Mouse (Mus musculus): ENCODE measurements at regions not wholly inside any gene's neighbourhood (a gene's known extent, or its start where the extent isn't known, plus 50 kb on each side); places are given as distances from the start of the nearest gene placed in this dataset.

DNA sequence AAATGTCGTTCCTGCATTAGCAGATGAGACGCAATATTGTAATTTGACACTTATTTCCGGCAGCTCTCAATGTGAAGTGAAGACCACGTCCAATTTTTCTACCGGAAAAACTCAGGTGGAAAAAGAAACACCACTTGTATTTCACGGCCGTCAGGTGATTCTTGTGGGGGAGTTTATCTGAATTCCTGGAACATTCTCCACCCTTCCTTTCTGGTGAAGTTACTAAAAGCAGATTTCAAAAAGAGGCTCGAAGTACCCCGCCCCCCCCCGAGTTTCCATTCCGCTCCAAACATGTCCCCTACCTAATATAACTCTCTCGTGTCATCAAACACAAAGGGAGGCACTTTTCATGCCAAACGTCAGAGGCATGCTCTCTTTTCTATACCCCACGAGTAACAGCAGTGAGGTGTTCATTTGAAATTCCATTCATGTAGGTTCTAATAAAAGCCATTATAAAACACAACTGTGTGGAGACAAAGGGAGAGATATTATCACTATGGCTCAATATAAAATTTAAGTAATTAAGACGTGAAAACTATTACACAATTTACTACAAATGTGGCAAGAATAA, 281.5 kb downstream of the Vrk1 start:
- no peak overlapping the region for H3K4me2 ChIP-seq (ENCODE audit: low read length)
- ATAC-seq (ENCODE audit: insufficient number of reproducible peaks, insufficient read depth, low FRiP score, low read depth), result no peak
- no peak overlapping the region for H3K9ac ChIP-seq (ENCODE audit: low read length)
- H3K4me1 ChIP-seq (ENCODE audit: control insufficient read depth in 2 of 2, insufficient read depth in 2 of 2, low read length in 2 of 2), result no peaks in the 10 kb centered on the region; a peak in 1 of 4 replicates
- 61% methylated on average over 15 of the region's 15 CpGs for WGBS
- H3K9me3 ChIP-seq (ENCODE audit: control insufficient read depth, low read length), result no peaks in the 10 kb centered on the region
- no peak overlapping the region for H3K27ac ChIP-seq (replicated peaks in 1 of 2; ENCODE audit: control insufficient read depth in 1 of 2, insufficient read depth in 1 of 2, low read depth in 2 of 2, low read length in 2 of 2)
- H3K27me3 ChIP-seq (ENCODE audit: control insufficient read depth, insufficient read depth, low read length), result no peaks in the 10 kb centered on the region
- no peak overlapping the region for H3K4me3 ChIP-seq (ENCODE audit: control insufficient read depth in 1 of 2, insufficient read depth in 1 of 2, low read depth in 1 of 2, low read length in 2 of 2)
- no peaks in the 10 kb centered on the region for H3K36me3 ChIP-seq (ENCODE audit: control insufficient read depth, insufficient read depth, low read length)

DNA sequence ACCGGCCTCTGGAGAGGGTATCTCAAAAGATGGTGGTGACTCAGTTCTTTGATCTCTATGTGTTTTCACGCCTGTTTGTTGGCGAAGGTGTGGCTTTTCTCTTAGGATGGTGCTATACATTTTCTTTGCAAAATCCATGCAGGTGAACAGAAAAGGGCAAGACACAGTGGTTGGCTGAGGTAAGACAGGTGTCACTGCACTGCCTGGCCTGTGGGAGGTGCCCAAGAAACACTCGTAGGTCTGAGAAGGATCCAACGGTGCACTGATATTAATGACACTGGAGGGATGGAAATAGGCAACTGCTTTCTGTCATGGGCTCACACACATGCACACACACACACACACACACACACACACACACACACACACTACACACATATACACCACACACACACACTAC, 283.1 kb downstream of the Vrk1 start:
- ATAC-seq (ENCODE audit: insufficient number of reproducible peaks, insufficient read depth, low FRiP score, low read depth), result no peak
- Histone ChIP-seq H3K9ac (ENCODE audit: low read length) (no peak overlapping the region), H3K4me3 (ENCODE audit: control insufficient read depth in 1 of 2, insufficient read depth in 1 of 2, low read depth in 1 of 2, low read length in 2 of 2) (no peak overlapping the region), H3K4me2 (ENCODE audit: low read length) (no peak overlapping the region), H3K4me1 (ENCODE audit: control insufficient read depth in 2 of 2, insufficient read depth in 2 of 2, low read length in 2 of 2) (no peaks in the 10 kb centered on the region; a peak in 1 of 4 replicates), H3K9me3 (ENCODE audit: control insufficient read depth, low read length) (no peaks in the 10 kb centered on the region), H3K27me3 (ENCODE audit: control insufficient read depth, insufficient read depth, low read length) (no peaks in the 10 kb centered on the region), H3K27ac (replicated peaks in 1 of 2; ENCODE audit: control insufficient read depth in 1 of 2, insufficient read depth in 1 of 2, low read depth in 2 of 2, low read length in 2 of 2) (no peak overlapping the region), H3K36me3 (ENCODE audit: control insufficient read depth, insufficient read depth, low read length) (no peaks in the 10 kb centered on the region)
- 61% methylated on average over 5 of the region's 5 CpGs for WGBS

GRCm38 (mm10) chr12:106295596-106295995, 285.6 kb downstream of the Vrk1 start:
- no peaks in the 10 kb centered on the region for H3K36me3 ChIP-seq (ENCODE audit: control insufficient read depth, insufficient read depth, low read length)
- H3K4me3 ChIP-seq (ENCODE audit: control insufficient read depth in 1 of 2, insufficient read depth in 1 of 2, low read depth in 1 of 2, low read length in 2 of 2), result no peak overlapping the region
- no peak overlapping the region for H3K27ac ChIP-seq (replicated peaks in 1 of 2; ENCODE audit: control insufficient read depth in 1 of 2, insufficient read depth in 1 of 2, low read depth in 2 of 2, low read length in 2 of 2)
- H3K27me3 ChIP-seq (ENCODE audit: control insufficient read depth, insufficient read depth, low read length), result no peaks in the 10 kb centered on the region
- no peaks in the 10 kb centered on the region; a peak in 1 of 4 replicates for H3K4me1 ChIP-seq (ENCODE audit: control insufficient read depth in 2 of 2, insufficient read depth in 2 of 2, low read length in 2 of 2)
- no peak for ATAC-seq (ENCODE audit: insufficient number of reproducible peaks, insufficient read depth, low FRiP score, low read depth)
- 52% methylated on average over 7 of the region's 7 CpGs for WGBS
- no peak overlapping the region for H3K9ac ChIP-seq (ENCODE audit: low read length)
- no peaks in the 10 kb centered on the region for H3K9me3 ChIP-seq (ENCODE audit: control insufficient read depth, low read length)
- no peak overlapping the region for H3K4me2 ChIP-seq (ENCODE audit: low read length)

GRCm38 (mm10) chr12:106302617-106303016, 292.6 kb downstream of the Vrk1 start:
- no peak overlapping the region for H3K4me3 ChIP-seq (ENCODE audit: control insufficient read depth in 1 of 2, insufficient read depth in 1 of 2, low read depth in 1 of 2, low read length in 2 of 2)
- no peaks in the 10 kb centered on the region for H3K4me1 ChIP-seq (ENCODE audit: control insufficient read depth in 2 of 2, insufficient read depth in 2 of 2, low read length in 2 of 2)
- H3K9me3 ChIP-seq (ENCODE audit: control insufficient read depth, low read length), result no peaks in the 10 kb centered on the region
- no peak for ATAC-seq (ENCODE audit: insufficient number of reproducible peaks, insufficient read depth, low FRiP score, low read depth)
- H3K9ac ChIP-seq (ENCODE audit: low read length), result no peak overlapping the region
- no peaks in the 10 kb centered on the region for H3K36me3 ChIP-seq (ENCODE audit: control insufficient read depth, insufficient read depth, low read length)
- H3K27me3 ChIP-seq (ENCODE audit: control insufficient read depth, insufficient read depth, low read length), result peaks cover 7% of the 10 kb centered on the region; the same call in 1 of the 2 replicates
- whole genome bisulfite sequencing, result 42% methylated on average over 8 of the region's 8 CpGs
- H3K4me2 ChIP-seq (ENCODE audit: low read length), result no peak overlapping the region
- H3K27ac ChIP-seq (replicated peaks in 1 of 2; ENCODE audit: control insufficient read depth in 1 of 2, insufficient read depth in 1 of 2, low read depth in 2 of 2, low read length in 2 of 2), result no peak overlapping the region

DNA sequence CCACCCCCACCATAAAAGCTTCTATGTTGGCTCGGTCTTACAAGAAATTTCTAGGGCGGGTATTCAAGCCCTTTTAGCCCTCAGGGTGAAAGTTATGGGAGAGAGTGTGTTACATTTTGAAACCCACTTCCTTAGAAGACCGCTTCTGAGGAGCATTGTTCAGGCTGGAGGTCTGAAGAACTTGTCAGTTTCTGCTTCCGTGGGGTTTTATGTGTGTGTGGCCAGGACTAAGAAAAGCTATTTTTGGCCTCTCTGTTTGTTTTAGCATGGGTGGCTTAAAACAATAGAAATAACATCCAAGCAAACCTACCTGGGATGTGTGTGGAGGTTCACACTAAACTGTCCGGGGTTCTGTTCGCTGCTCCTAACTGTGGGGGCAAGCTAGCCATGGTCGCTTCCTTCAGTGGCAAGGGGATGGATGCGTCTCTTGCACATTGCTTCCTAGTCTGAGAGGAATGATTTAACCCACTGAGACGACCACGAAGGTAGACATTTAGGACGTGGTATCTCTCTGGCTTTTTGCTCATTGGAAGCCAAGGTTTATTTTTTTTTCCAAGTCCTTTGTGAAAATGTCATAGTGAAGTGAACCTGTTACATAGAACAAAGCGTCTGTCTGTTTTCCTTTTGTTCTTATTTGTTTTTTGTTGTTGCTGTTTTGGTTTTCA, 298.4 kb downstream of the Vrk1 start:
- Histone ChIP-seq H3K27ac (replicated peaks in 1 of 2; ENCODE audit: control insufficient read depth in 1 of 2, insufficient read depth in 1 of 2, low read depth in 2 of 2, low read length in 2 of 2) (no peak overlapping the region), H3K4me3 (ENCODE audit: control insufficient read depth in 1 of 2, insufficient read depth in 1 of 2, low read depth in 1 of 2, low read length in 2 of 2) (no peak overlapping the region), H3K9me3 (ENCODE audit: control insufficient read depth, low read length) (no peaks in the 10 kb centered on the region), H3K36me3 (ENCODE audit: control insufficient read depth, insufficient read depth, low read length) (no peaks in the 10 kb centered on the region), H3K9ac (ENCODE audit: low read length) (no peak overlapping the region), H3K27me3 (ENCODE audit: control insufficient read depth, insufficient read depth, low read length) (peaks cover 11% of the 10 kb centered on the region; the same call in 1 of the 2 replicates), H3K4me1 (ENCODE audit: control insufficient read depth in 2 of 2, insufficient read depth in 2 of 2, low read length in 2 of 2) (peaks cover 3 to 4% of the 10 kb centered on the region in 2 experiments; a peak in 3 of 4 replicates), H3K4me2 (ENCODE audit: low read length) (no peak overlapping the region)
- no peak for ATAC-seq (ENCODE audit: insufficient number of reproducible peaks, insufficient read depth, low FRiP score, low read depth)
- WGBS, result 67% methylated on average over 12 of the region's 12 CpGs

GRCm38 (mm10) chr12:106308956-106309610, 299.1 kb downstream of the Vrk1 start:
- Histone ChIP-seq H3K27me3 (ENCODE audit: control insufficient read depth, insufficient read depth, low read length) (peaks cover 11% of the 10 kb centered on the region; the same call in 1 of the 2 replicates), H3K9me3 (ENCODE audit: control insufficient read depth, low read length) (no peaks in the 10 kb centered on the region), H3K4me3 (ENCODE audit: control insufficient read depth in 1 of 2, insufficient read depth in 1 of 2, low read depth in 1 of 2, low read length in 2 of 2) (no peak overlapping the region), H3K9ac (ENCODE audit: low read length) (no peak overlapping the region), H3K4me2 (ENCODE audit: low read length) (no peak overlapping the region), H3K27ac (replicated peaks in 1 of 2; ENCODE audit: control insufficient read depth in 1 of 2, insufficient read depth in 1 of 2, low read depth in 2 of 2, low read length in 2 of 2) (no peak overlapping the region), H3K36me3 (ENCODE audit: control insufficient read depth, insufficient read depth, low read length) (no peaks in the 10 kb centered on the region), H3K4me1 (ENCODE audit: control insufficient read depth in 2 of 2, insufficient read depth in 2 of 2, low read length in 2 of 2) (peaks cover 3 to 4% of the 10 kb centered on the region in 2 experiments; a peak in 3 of 4 replicates)
- WGBS, result 77% methylated on average over 25 of the region's 25 CpGs
- no peak for ATAC-seq (ENCODE audit: insufficient number of reproducible peaks, insufficient read depth, low FRiP score, low read depth)

DNA sequence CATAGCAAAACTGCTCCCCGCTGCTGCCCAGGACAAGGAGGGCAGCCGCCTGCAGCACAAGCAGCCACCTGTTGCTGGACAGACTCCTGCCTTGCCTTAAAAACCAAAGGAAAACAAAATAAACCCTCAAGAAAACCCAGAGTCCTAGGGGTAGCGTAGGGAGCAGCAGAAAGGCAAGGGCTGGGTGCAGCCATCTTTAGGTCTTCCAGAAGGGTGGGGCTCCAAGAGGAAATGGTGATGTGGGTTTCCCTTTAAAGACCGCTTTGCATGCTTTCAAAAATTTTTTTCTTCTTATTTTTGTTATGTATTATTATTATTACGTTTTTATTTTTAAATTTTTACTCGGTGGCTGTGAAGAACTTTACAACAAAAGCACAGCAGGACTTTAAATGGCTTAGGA, 300.1 kb downstream of the Vrk1 start:
- H3K27me3 ChIP-seq (ENCODE audit: control insufficient read depth, insufficient read depth, low read length), result peaks cover 11% of the 10 kb centered on the region; the same call in 1 of the 2 replicates
- WGBS, result 46% methylated on average over 6 of the region's 6 CpGs
- H3K27ac ChIP-seq (replicated peaks in 1 of 2; ENCODE audit: control insufficient read depth in 1 of 2, insufficient read depth in 1 of 2, low read depth in 2 of 2, low read length in 2 of 2), result no peak overlapping the region
- H3K36me3 ChIP-seq (ENCODE audit: control insufficient read depth, insufficient read depth, low read length), result no peaks in the 10 kb centered on the region
- no peak overlapping the region for H3K9ac ChIP-seq (ENCODE audit: low read length)
- H3K4me2 ChIP-seq (ENCODE audit: low read length), result peak overlapping the region; percentile 86
- ATAC-seq (ENCODE audit: insufficient number of reproducible peaks, insufficient read depth, low FRiP score, low read depth), result no peak
- peak overlapping the region; percentile 52 to 56; a peak in 2 of 4 replicates for H3K4me3 ChIP-seq (ENCODE audit: control insufficient read depth in 1 of 2, insufficient read depth in 1 of 2, low read depth in 1 of 2, low read length in 2 of 2)
- H3K4me1 ChIP-seq (ENCODE audit: control insufficient read depth in 2 of 2, insufficient read depth in 2 of 2, low read length in 2 of 2), result peaks cover 3 to 4% of the 10 kb centered on the region in 2 experiments; a peak in 3 of 4 replicates
- no peaks in the 10 kb centered on the region for H3K9me3 ChIP-seq (ENCODE audit: control insufficient read depth, low read length)
